Mouse (Mus musculus): Measurements from ENCODE around the gene Mier3. TPM values are rescaled to one million over a fixed set of nuclear protein-coding genes. Genes with fewer than 3 reads are reported as not detected.

The Mier3 gene
- polyA plus RNA-seq (2017; shearing (Covaris generic)), result 13.5 TPM

GRCm38 (mm10) chr13:111680679-111681078 lies at the start of gene Mier3:
Gene Mier3 (plus strand): TSS chr13:111680979.

Other genes with a start within 250 kb of the Mier3 start
- gene Gpbp1, start 190.9 kb upstream of the Mier3 start, polyA plus RNA-seq (2017; shearing (Covaris generic)), result 271 TPM
- gene Gm49496, start 131.0 kb upstream of the Mier3 start, polyA plus RNA-seq (2017; shearing (Covaris generic)), result not detected
- gene Gm10198, start 88.2 kb upstream of the Mier3 start, polyA plus RNA-seq (2017; shearing (Covaris generic)), result not detected
- 66.3 TPM for gene Map3k1, start 128.0 kb downstream of the Mier3 start, polyA plus RNA-seq (2017; shearing (Covaris generic))